Mouse (Mus musculus) myocyte (in vitro differentiated cells): Measurements from ENCODE around the gene BC024978. TPM values are rescaled to one million over a fixed set of nuclear protein-coding genes. Genes with fewer than 3 reads are reported as not detected.

Source experiments
- H3K27me3 ChIP-seq: one replicate; pipeline ENCODE4 v1.6.1; 2011; ENCODE audit not compliant: control insufficient read depth, insufficient read depth, insufficient read length
- H3K36me3 ChIP-seq: one replicate; pipeline ENCODE4 v1.6.1; 2011; ENCODE audit not compliant: control insufficient read depth, insufficient read depth
- H3K4me2 ChIP-seq: one replicate; pipeline ENCODE4 v1.6.1; 2011; ENCODE audit warnings: low read depth, control low read depth
- H3K4me3 ChIP-seq: one replicate; pipeline ENCODE4 v1.5.1; 2011; ENCODE audit warnings: mild to moderate bottlenecking, control low read depth, moderate library complexity
- H3K79me2 ChIP-seq: one replicate; pipeline ENCODE4 v1.6.1; 2011; ENCODE audit not compliant: control insufficient read depth, insufficient read depth
- H3ac ChIP-seq: one replicate; pipeline ENCODE4 v1.6.1; 2011; ENCODE audit not compliant: control insufficient read depth, insufficient read length
- CEBPB ChIP-seq: IDR thresholded peaks from 2 replicates; pipeline ENCODE4 v1.6.1; 2011; ENCODE audit warnings: mild to moderate bottlenecking, moderate library complexity; ENCODE audit not compliant: poor library complexity, insufficient read depth, severe bottlenecking
- E2F4 ChIP-seq: IDR thresholded peaks from one replicate; pipeline ENCODE4 v1.6.1; 2011; ENCODE audit warnings: mild to moderate bottlenecking, control low read depth, moderate library complexity; ENCODE audit not compliant: insufficient read depth
- MAX ChIP-seq: IDR thresholded peaks from one replicate; pipeline ENCODE4 v1.6.1; 2011; ENCODE audit warnings: low read depth, mild to moderate bottlenecking, control low read depth
- MYOD1 ChIP-seq, 3 experiments: IDR thresholded peaks; one replicate each; pipeline ENCODE4 v1.6.1; 2011; ENCODE audit warnings: control low read depth in 2 of 3, low read depth in 2 of 3, mild to moderate bottlenecking in 2 of 3, moderate library complexity in 1 of 3; ENCODE audit not compliant: insufficient read length in 2 of 3, control insufficient read depth in 1 of 3
- MYOG ChIP-seq, 3 experiments: IDR thresholded peaks; one replicate each; pipeline ENCODE4 v1.6.1; 2011; ENCODE audit warnings: control low read depth in 2 of 3, low read depth in 2 of 3, mild to moderate bottlenecking in 2 of 3; ENCODE audit not compliant: insufficient read length in 2 of 3, control insufficient read depth in 1 of 3, insufficient read depth in 1 of 3
- POLR2A ChIP-seq: IDR thresholded peaks from one replicate; pipeline ENCODE4 v1.6.1; 2011; ENCODE audit warnings: low read depth, mild to moderate bottlenecking, control low read depth, moderate library complexity; ENCODE audit not compliant: insufficient read length
- POLR2AphosphoS2 ChIP-seq: IDR thresholded peaks from one replicate; pipeline ENCODE4 v1.6.1; 2011; ENCODE audit warnings: low read depth, control low read depth; ENCODE audit not compliant: insufficient read length
- REST ChIP-seq: IDR thresholded peaks from one replicate; pipeline ENCODE4 v1.6.1; 2011; ENCODE audit warnings: mild to moderate bottlenecking, control low read depth, moderate library complexity; ENCODE audit not compliant: insufficient read depth, insufficient read length
- SRF ChIP-seq: IDR thresholded peaks from one replicate; pipeline ENCODE4 v1.6.1; 2011; ENCODE audit warnings: low read depth; ENCODE audit not compliant: control insufficient read depth, insufficient read length
- TCF12 ChIP-seq: IDR thresholded peaks from one replicate; pipeline ENCODE4 v1.6.1; 2011; ENCODE audit warnings: mild to moderate bottlenecking, control low read depth; ENCODE audit not compliant: poor library complexity, insufficient read depth, severe bottlenecking
- TCF3 ChIP-seq: IDR thresholded peaks from one replicate; pipeline ENCODE4 v1.6.1; 2011; ENCODE audit warnings: low read depth, control low read depth; ENCODE audit not compliant: insufficient read length
- USF1 ChIP-seq: IDR thresholded peaks from one replicate; pipeline ENCODE4 v1.6.1; 2011; ENCODE audit warnings: low read depth, mild to moderate bottlenecking, control low read depth, moderate library complexity
- polyA plus RNA-seq: library from polyadenylated mRNA; unstranded; fragments of >200 nt; fragmentation: generic; extraction: Trizol; gene quantifications from one replicate; pipeline ENCODE4 v1.2.1, GENCODE M21; 2012; ENCODE audit warnings: missing spikeins

Gene BC024978
- polyA plus RNA-seq, 1 experiment: 5.2 TPM

GRCm38 (mm10) chr7:27180837-27181695 is 14.5 kb upstream of the BC024978 start, which contains the start of the genes Gm21983 and Mia:
TSS of gene Gm21983 (minus strand) at chr7:27181086.
TSS of gene Mia (minus strand) at chr7:27181157.
- Histone ChIP-seq H3K4me2 (no peak within 1 kb of the TSS), H3K36me3 (peaks cover 4% of the 10 kb centered on the region), H3K79me2 (peaks cover 7% of the 10 kb centered on the region), H3K4me3 (no peak within 1 kb of the TSS), H3ac (no peak within 1 kb of the TSS), H3K27me3 (no peaks in the 10 kb centered on the region)
- TF ChIP-seq REST: no peak
- no peak for TF ChIP-seq POLR2AphosphoS2
- TF ChIP-seq MYOG (IDR thresholded peaks at IDR 0.05; ENCODE audit: control insufficient read depth in 1 of 3, insufficient read depth in 1 of 3, insufficient read length in 2 of 3, low read depth in 2 of 3): no peak
- TF ChIP-seq USF1: no peak
- no peak for TF ChIP-seq POLR2A
- TF ChIP-seq MAX: no peak
- TF ChIP-seq CEBPB: no peak
- no peak for TF ChIP-seq SRF
- no peak for TF ChIP-seq TCF3
- no peak for TF ChIP-seq MYOD1 (IDR thresholded peaks at IDR 0.05; ENCODE audit: control insufficient read depth in 1 of 3, insufficient read length in 2 of 3, low read depth in 2 of 3)
- no peak for TF ChIP-seq E2F4
- no peak for TF ChIP-seq TCF12

- Histone ChIP-seq H3ac (no peak overlapping the region), H3K79me2 (peaks cover 2% of the 10 kb centered on the region), H3K36me3 (peaks cover 7% of the 10 kb centered on the region), H3K27me3 (no peaks in the 10 kb centered on the region), H3K4me3 (no peak overlapping the region), H3K4me2 (no peak overlapping the region)
- TF ChIP-seq MYOD1 (IDR thresholded peaks at IDR 0.05; ENCODE audit: control insufficient read depth in 1 of 3, insufficient read length in 2 of 3, low read depth in 2 of 3) (no peak), POLR2A (no peak), REST (no peak), CEBPB (no peak), POLR2AphosphoS2 (no peak), TCF12 (no peak), USF1 (no peak), SRF (no peak), MYOG (IDR thresholded peaks at IDR 0.05; ENCODE audit: control insufficient read depth in 1 of 3, insufficient read depth in 1 of 3, insufficient read length in 2 of 3, low read depth in 2 of 3) (no peak), MAX (no peak), E2F4 (no peak), TCF3 (no peak)
Observed at GRCm38 (mm10) chr7:27182498-27182897, 13.1 kb upstream of the BC024978 start.

DNA sequence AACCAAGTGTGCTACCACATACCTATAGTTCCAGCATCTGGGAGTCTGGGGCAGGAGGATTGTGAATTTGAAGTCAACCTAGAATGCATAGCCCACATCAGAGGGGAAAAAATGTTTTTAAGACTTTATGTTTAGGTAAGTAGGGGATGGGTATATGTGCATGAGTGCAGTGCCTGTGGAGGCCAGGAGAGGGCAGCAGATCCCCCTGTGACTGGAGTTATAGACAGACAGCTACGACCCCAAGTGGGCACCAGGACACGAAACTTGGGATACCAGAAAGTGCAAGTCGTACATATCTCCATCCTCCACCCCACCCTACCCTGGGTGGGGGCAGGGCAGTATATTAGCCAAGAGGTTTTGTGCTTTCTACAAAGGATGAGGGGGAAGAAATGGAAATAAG is 10.6 kb upstream of the BC024978 start:
- no peak for TF ChIP-seq USF1
- no peak for TF ChIP-seq REST
- no peak for TF ChIP-seq MYOD1 (IDR thresholded peaks at IDR 0.05; ENCODE audit: control insufficient read depth in 1 of 3, insufficient read length in 2 of 3, low read depth in 2 of 3)
- no peak for TF ChIP-seq TCF12
- TF ChIP-seq CEBPB: no peak
- H3K36me3 ChIP-seq: peaks cover 14% of the 10 kb centered on the region
- no peak overlapping the region for H3K4me2 ChIP-seq
- H3K79me2 ChIP-seq: no peaks in the 10 kb centered on the region
- H3ac ChIP-seq: no peak overlapping the region
- no peaks in the 10 kb centered on the region for H3K27me3 ChIP-seq
- H3K4me3 ChIP-seq: no peak overlapping the region

- Histone ChIP-seq H3K36me3 (peaks cover 23% of the 10 kb centered on the region), H3K4me3 (no peak overlapping the region), H3K27me3 (no peaks in the 10 kb centered on the region), H3ac (no peak overlapping the region), H3K4me2 (no peak overlapping the region), H3K79me2 (no peaks in the 10 kb centered on the region)
- TF ChIP-seq MAX: no peak
- no peak for TF ChIP-seq MYOD1 (IDR thresholded peaks at IDR 0.05; ENCODE audit: control insufficient read depth in 1 of 3, insufficient read length in 2 of 3, low read depth in 2 of 3)
- TF ChIP-seq SRF: no peak
- TF ChIP-seq TCF12: no peak
- TF ChIP-seq CEBPB: no peak
- no peak for TF ChIP-seq USF1
- TF ChIP-seq MYOG (IDR thresholded peaks at IDR 0.05; ENCODE audit: control insufficient read depth in 1 of 3, insufficient read depth in 1 of 3, insufficient read length in 2 of 3, low read depth in 2 of 3): no peak
- no peak for TF ChIP-seq REST
- TF ChIP-seq POLR2A: no peak
- no peak for TF ChIP-seq POLR2AphosphoS2
- no peak for TF ChIP-seq TCF3
- TF ChIP-seq E2F4: no peak
Observed at GRCm38 (mm10) chr7:27185986-27186385, 9.6 kb upstream of the BC024978 start.
